Mouse (Mus musculus) testis, adult 10 weeks (tissue): ENCODE measurements around the gene Il6ra. TPM values are rescaled to one million over a fixed set of nuclear protein-coding genes. Genes with fewer than 3 reads are reported as not detected.

ENCODE experiments used
- polyA plus RNA-seq: library from polyadenylated mRNA; stranded (reverse); fragments of 350-450 nt; fragmentation: Illumina TruSeq; extraction: RNeasy Lipid Tissue Mini Kit (QIAGEN cat#74804); gene quantifications from one replicate; pipeline ENCODE4 v1.2.3, GENCODE M21; 2014; ENCODE audit warnings: low read depth, low replicate concordance

The Il6ra gene
- polyA plus RNA-seq = 0.57 TPM

GRCm38 (mm10) chr3:89912543-89913391, at the start of gene Il6ra:
Gene Il6ra, minus strand, starts transcription at chr3:89913196.

GRCm38 (mm10) chr3:89830815-89831591, 82.0 kb downstream of the Il6ra start, which contains the start of gene She:
Gene She, plus strand, starts transcription at chr3:89831370.

Other genes starting within 250 kb of the Il6ra start
- 2.2 TPM for gene Adar, start 198.2 kb downstream of the Il6ra start, polyA plus RNA-seq
- 0.62 TPM for gene Chrnb2, start 148.6 kb downstream of the Il6ra start, polyA plus RNA-seq
- 67.5 TPM for gene Ube2q1, start 139.6 kb downstream of the Il6ra start, polyA plus RNA-seq
- gene She, start 81.8 kb downstream of the Il6ra start, polyA plus RNA-seq = 0.55 TPM
- 16.2 TPM for gene Atp8b2, start 50.3 kb upstream of the Il6ra start, polyA plus RNA-seq
- 117 TPM for gene Hax1, start 85.6 kb upstream of the Il6ra start, polyA plus RNA-seq
- gene 4933434E20Rik, start 138.4 kb upstream of the Il6ra start, polyA plus RNA-seq = 183 TPM
- 192 TPM for gene Ubap2l, start 139.4 kb upstream of the Il6ra start, polyA plus RNA-seq
- gene Tpm3, start 159.5 kb upstream of the Il6ra start, polyA plus RNA-seq = 62.2 TPM
- 64.0 TPM for gene Nup210l, start 190.9 kb upstream of the Il6ra start, polyA plus RNA-seq